17 mouse cellular contexts compared by ENCODE assay signal in genomic region chr2:28326056-28326455, GRCm38 (mm10).
DNase-seq lines count a peak whose midpoint lies in the region; ATAC-seq and TF ChIP-seq lines count a peak whose summit lies in the region.
"Had no signal": no experiment of that assay in that cellular context is flagged by ENCODE, and none has a peak within 500 bp of the region (broad histone marks: within the 10 kb centered on the region; RNA-seq: fewer than 3 reads in every experiment).

No protein-coding gene starts in this region.

- H3K36me3 ChIP-seq in forebrain, postnatal 0 days (ENCODE audit: insufficient read depth): no peaks in the 10 kb centered on the region
- H3K36me3 ChIP-seq in forebrain, embryonic 10.5 days (replicated peaks): no peaks in the 10 kb centered on the region
- H3K36me3 ChIP-seq in stomach, postnatal 0 days (ENCODE audit: control insufficient read depth, insufficient read depth, low read length): no peaks in the 10 kb centered on the region
- no peaks in the 10 kb centered on the region for H3K36me3 ChIP-seq in heart, adult 2 months (ENCODE audit: control insufficient read depth, insufficient read depth, low read length)
- H3K36me3 ChIP-seq: heart, embryonic 12.5 days; neural tube, embryonic 12.5 days had no signal

- H3K27me3 ChIP-seq in forebrain, postnatal 0 days (ENCODE audit: insufficient read depth, low read length): no peaks in the 10 kb centered on the region
- no peaks in the 10 kb centered on the region for H3K27me3 ChIP-seq in forebrain, embryonic 10.5 days (ENCODE audit: poor library complexity, severe bottlenecking)
- no peaks in the 10 kb centered on the region for H3K27me3 ChIP-seq in stomach, postnatal 0 days (ENCODE audit: control insufficient read depth, insufficient read depth, low read length)
- H3K27me3 ChIP-seq in heart, adult 2 months (ENCODE audit: control insufficient read depth, insufficient read depth, low read length): no peaks in the 10 kb centered on the region
- H3K27me3 ChIP-seq: neural tube, embryonic 12.5 days had no signal

- no peak overlapping the region for H3K27ac ChIP-seq in forebrain, postnatal 0 days (ENCODE audit: low read depth, low read length)
- no peak overlapping the region for H3K27ac ChIP-seq in forebrain, embryonic 10.5 days
- no peak overlapping the region for H3K27ac ChIP-seq in stomach, postnatal 0 days (replicated peaks)
- no peak overlapping the region for H3K27ac ChIP-seq in heart, adult 2 months
- H3K27ac ChIP-seq: kidney, postnatal 0 days; neural tube, embryonic 12.5 days had no signal

- no peak for TF ChIP-seq POLR2A in heart, adult 2 months (IDR thresholded peaks at IDR 0.05; ENCODE audit: insufficient read depth, low read depth, low read length)

- intact Hi-C loops in left cerebral cortex, postnatal 10 days (cut with DNase I): no loop called here
- intact Hi-C loops in left cerebral cortex, postnatal 25 days (cut with DNase I): no loop called here
- intact Hi-C loops in heart, adult 2 months (cut with DNase I): no loop called here

- peak; percentile 71 for DNase-seq in forebrain, postnatal 0 days
- no peak for DNase-seq in forebrain, embryonic 10.5 days (ENCODE audit: extremely low spot score, low spot score)
- DNase-seq in left cerebral cortex, postnatal 10 days (ENCODE audit: extremely low spot score in 1 of 2, low spot score in 2 of 2): peak; percentile 38 to 51
- no peak for DNase-seq in left cerebral cortex, postnatal 25 days (ENCODE audit: low spot score in 2 of 2)
- peak; percentile 39 for DNase-seq in right cerebral cortex, postnatal 4 days
- DNase-seq in right cerebral cortex, adult 18-20 months: no peak
- DNase-seq in stomach, postnatal 0 days (ENCODE audit: low spot score): peak; percentile 19
- DNase-seq in heart, adult 2 months: no peak
- DNase-seq: heart, postnatal 14 days; kidney, adult 11 months; lung, adult 18-20 months; lung, postnatal 14 days; right cerebral cortex, postnatal 14 days had no signal

- 16% methylated on average over 6 of the region's 6 CpGs for WGBS in forebrain, postnatal 0 days
- WGBS in forebrain, embryonic 10.5 days: 78% methylated on average over 6 of the region's 6 CpGs
- 41% methylated on average over 6 of the region's 6 CpGs for WGBS in stomach, postnatal 0 days
- 83% methylated on average over 6 of the region's 6 CpGs for WGBS in heart, adult 2 months

- no peak overlapping the region for H3K4me2 ChIP-seq in forebrain, postnatal 0 days (ENCODE audit: low read depth)
- no peak overlapping the region for H3K4me2 ChIP-seq in stomach, postnatal 0 days (replicated peaks; ENCODE audit: low read depth)
- H3K4me2 ChIP-seq: heart, embryonic 12.5 days; neural tube, embryonic 12.5 days had no signal

- no peak overlapping the region for H3K4me3 ChIP-seq in forebrain, postnatal 0 days (ENCODE audit: low read depth, low read length)
- no peak overlapping the region for H3K4me3 ChIP-seq in forebrain, embryonic 10.5 days
- no peak overlapping the region for H3K4me3 ChIP-seq in stomach, postnatal 0 days (ENCODE audit: low read depth, low read length)
- no peak overlapping the region for H3K4me3 ChIP-seq in heart, adult 2 months
- H3K4me3 ChIP-seq: heart, embryonic 12.5 days; neural tube, embryonic 12.5 days had no signal

- peak; percentile 77 for ATAC-seq in forebrain, postnatal 0 days
- ATAC-seq in stomach, postnatal 0 days (ENCODE audit: low FRiP score, low TSS enrichment): no peak
- ATAC-seq: Patski had no signal

- H3K9me3 ChIP-seq in forebrain, postnatal 0 days (ENCODE audit: low read length): no peaks in the 10 kb centered on the region
- H3K9me3 ChIP-seq in forebrain, embryonic 10.5 days: no peaks in the 10 kb centered on the region
- no peaks in the 10 kb centered on the region for H3K9me3 ChIP-seq in stomach, postnatal 0 days (ENCODE audit: control insufficient read depth, low read length)
- H3K9me3 ChIP-seq: heart, embryonic 12.5 days; neural tube, embryonic 12.5 days had no signal

- no peak overlapping the region for H3K9ac ChIP-seq in forebrain, postnatal 0 days
- H3K9ac ChIP-seq in stomach, postnatal 0 days (ENCODE audit: low read length): no peak overlapping the region
- no peak overlapping the region for H3K9ac ChIP-seq in heart, adult 2 months (ENCODE audit: low read depth, low read length)
- H3K9ac ChIP-seq: heart, embryonic 12.5 days; neural tube, embryonic 12.5 days had no signal

- no peaks in the 10 kb centered on the region for H3K79me2 ChIP-seq in heart, adult 2 months (replicated peaks; ENCODE audit: control insufficient read depth, insufficient read depth, low read length)

- 0 out of 2 replicates have a peak, but pooled peaks cover 7% of the 10 kb centered on the region for H3K4me1 ChIP-seq in forebrain, postnatal 0 days (ENCODE audit: insufficient read depth)
- H3K4me1 ChIP-seq in forebrain, embryonic 10.5 days: peaks cover 8% of the 10 kb centered on the region; the same call in 1 of the 2 replicates
- no peaks in the 10 kb centered on the region for H3K4me1 ChIP-seq in stomach, postnatal 0 days (replicated peaks; ENCODE audit: control insufficient read depth, insufficient read depth)
- no peaks in the 10 kb centered on the region for H3K4me1 ChIP-seq in heart, adult 2 months (ENCODE audit: control insufficient read depth, insufficient read depth, low read length)
- H3K4me1 ChIP-seq: heart, embryonic 12.5 days; neural tube, embryonic 12.5 days had no signal

- TF ChIP-seq EP300 in stomach, postnatal 0 days (optimal IDR thresholded peaks at IDR 0.05): no peak
- no peak for TF ChIP-seq EP300 in heart, adult 2 months (IDR thresholded peaks at IDR 0.05; ENCODE audit: insufficient read depth, low read depth, low read length)

- no peak for TF ChIP-seq CTCF in forebrain, postnatal 0 days (IDR thresholded peaks at IDR 0.05; ENCODE audit: low read depth)
- no peak for TF ChIP-seq CTCF in stomach, postnatal 0 days (IDR thresholded peaks at IDR 0.05; ENCODE audit: low read depth)
- no peak for TF ChIP-seq CTCF in heart, adult 2 months (IDR thresholded peaks at IDR 0.05)

Comparison
In these comparisons a context has a peak if more than half of its experiments do, and no peak if none do; other contexts are left out.
1. DNase-seq: peak in forebrain, postnatal 0 days (single experiment), left cerebral cortex, postnatal 10 days (2 of 2), right cerebral cortex, postnatal 4 days (single experiment) and stomach, postnatal 0 days (single experiment); none in forebrain, embryonic 10.5 days (single experiment), left cerebral cortex, postnatal 25 days (0 of 2), right cerebral cortex, adult 18-20 months (single experiment) and heart, adult 2 months (0 of 2).